Mouse (Mus musculus): ENCODE measurements around the gene Ncor1. TPM values are rescaled to one million over a fixed set of nuclear protein-coding genes. Genes with fewer than 3 reads are reported as not detected.
"Not testable (repeated sequence)": the region's sequence is repeated elsewhere in the genome, so short reads cannot be mapped to it uniquely, and the experiment has no call there.

Ncor1 gene
- polyA plus RNA-seq, 1 experiment from 2014 or later: 65.8 TPM

GRCm38 (mm10) chr11:62396405-62396804 is 61.9 kb downstream of the Ncor1 start:
- WGBS: 81% methylated on average over 2 of the region's 2 CpGs
- H3K9me3 ChIP-seq (ENCODE audit: control insufficient read depth, low read length): no peaks in the 10 kb centered on the region
- H3K4me2 ChIP-seq (ENCODE audit: low read depth, low read length): no peak overlapping the region
- no peak for ATAC-seq (ENCODE audit: low read depth)
- H3K27me3 ChIP-seq (ENCODE audit: control insufficient read depth, insufficient read depth, low read depth, low read length): no peaks in the 10 kb centered on the region
- H3K4me3 ChIP-seq (ENCODE audit: low read length): no peak overlapping the region
- H3K27ac ChIP-seq (ENCODE audit: low read length): no peak overlapping the region
- no peak overlapping the region for H3K9ac ChIP-seq (ENCODE audit: low read length)
- H3K36me3 ChIP-seq (ENCODE audit: control insufficient read depth, insufficient read depth, low read length): peaks cover 28% of the 10 kb centered on the region
- no peaks in the 10 kb centered on the region for H3K4me1 ChIP-seq (replicated peaks; ENCODE audit: control insufficient read depth, insufficient read depth, low read length)

- H3K36me3 ChIP-seq (ENCODE audit: control insufficient read depth, insufficient read depth, low read length): peaks cover 23% of the 10 kb centered on the region
- H3K9ac ChIP-seq (ENCODE audit: low read length): no peak overlapping the region
- WGBS: 93% methylated on average over 3 of the region's 3 CpGs
- no peaks in the 10 kb centered on the region for H3K4me1 ChIP-seq (replicated peaks; ENCODE audit: control insufficient read depth, insufficient read depth, low read length)
- H3K27ac ChIP-seq (ENCODE audit: low read length): no peak overlapping the region
- no peak overlapping the region for H3K4me2 ChIP-seq (ENCODE audit: low read depth, low read length)
- no peak for ATAC-seq (ENCODE audit: low read depth)
- no peaks in the 10 kb centered on the region for H3K9me3 ChIP-seq (ENCODE audit: control insufficient read depth, low read length)
- no peaks in the 10 kb centered on the region for H3K27me3 ChIP-seq (ENCODE audit: control insufficient read depth, insufficient read depth, low read depth, low read length)
- no peak overlapping the region for H3K4me3 ChIP-seq (ENCODE audit: low read length)
These were observed 70.0 kb downstream of the Ncor1 start for GRCm38 (mm10) chr11:62388331-62388679.

- H3K36me3 ChIP-seq (ENCODE audit: control insufficient read depth, insufficient read depth, low read length): peaks cover 21% of the 10 kb centered on the region
- H3K9ac ChIP-seq (ENCODE audit: low read length): no peak overlapping the region
- no peaks in the 10 kb centered on the region for H3K4me1 ChIP-seq (replicated peaks; ENCODE audit: control insufficient read depth, insufficient read depth, low read length)
- H3K4me3 ChIP-seq (ENCODE audit: low read length): no peak overlapping the region
- H3K9me3 ChIP-seq (ENCODE audit: control insufficient read depth, low read length): no peaks in the 10 kb centered on the region
- no peak overlapping the region for H3K27ac ChIP-seq (ENCODE audit: low read length)
- no peaks in the 10 kb centered on the region for H3K27me3 ChIP-seq (ENCODE audit: control insufficient read depth, insufficient read depth, low read depth, low read length)
- H3K4me2 ChIP-seq (ENCODE audit: low read depth, low read length): no peak overlapping the region
- no peak for ATAC-seq (ENCODE audit: low read depth)
- WGBS: 91% methylated on average over 10 of the region's 10 CpGs
These were observed 70.6 kb downstream of the Ncor1 start for GRCm38 (mm10) chr11:62387608-62388330.

DNA sequence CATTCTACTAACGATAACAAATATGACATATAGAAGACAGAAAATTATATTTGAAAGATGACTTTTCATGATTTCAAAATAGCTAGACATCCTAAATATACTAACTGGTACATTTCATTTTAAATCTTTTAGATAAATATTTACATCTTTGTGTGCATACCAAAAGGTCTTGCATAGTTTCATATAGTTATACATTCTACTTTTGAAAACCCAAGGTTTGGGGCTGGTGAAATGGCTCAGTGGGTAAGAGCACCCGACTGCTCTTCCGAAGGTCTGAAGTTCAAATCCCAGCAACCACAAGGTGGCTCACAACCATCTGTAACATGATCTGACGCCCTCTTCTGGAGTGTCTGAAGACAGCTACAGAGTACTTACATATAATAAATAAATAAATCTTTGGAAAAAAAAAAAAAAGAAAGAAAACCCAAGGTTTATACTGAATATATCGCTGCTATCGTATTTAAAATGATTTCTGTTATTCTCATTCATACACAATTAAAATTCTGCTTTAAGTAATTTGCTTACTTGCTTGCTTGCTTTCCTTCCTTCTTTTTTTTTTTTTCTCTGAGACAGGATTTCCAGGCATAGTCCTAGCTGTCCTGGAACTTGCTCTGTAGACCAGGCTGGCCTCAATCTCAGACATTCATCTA is 81.0 kb downstream of the Ncor1 start:
- peaks cover 28% of the 10 kb centered on the region for H3K36me3 ChIP-seq (ENCODE audit: control insufficient read depth, insufficient read depth, low read length)
- not testable (repeated sequence) for H3K27ac ChIP-seq (ENCODE audit: low read length); H3K4me2 ChIP-seq (ENCODE audit: low read depth, low read length); H3K4me1 ChIP-seq (replicated peaks; ENCODE audit: control insufficient read depth, insufficient read depth, low read length); H3K9me3 ChIP-seq (ENCODE audit: control insufficient read depth, low read length); ATAC-seq (ENCODE audit: low read depth); H3K4me3 ChIP-seq (ENCODE audit: low read length); H3K27me3 ChIP-seq (ENCODE audit: control insufficient read depth, insufficient read depth, low read depth, low read length); H3K9ac ChIP-seq (ENCODE audit: low read length)
- 77% methylated on average over 6 of the region's 6 CpGs for WGBS

- Histone ChIP-seq H3K9ac (ENCODE audit: low read length) (no peak overlapping the region), H3K27ac (ENCODE audit: low read length) (no peak overlapping the region), H3K9me3 (ENCODE audit: control insufficient read depth, low read length) (no peaks in the 10 kb centered on the region), H3K4me2 (ENCODE audit: low read depth, low read length) (no peak overlapping the region), H3K27me3 (ENCODE audit: control insufficient read depth, insufficient read depth, low read depth, low read length) (no peaks in the 10 kb centered on the region), H3K4me1 (replicated peaks; ENCODE audit: control insufficient read depth, insufficient read depth, low read length) (no peaks in the 10 kb centered on the region), H3K36me3 (ENCODE audit: control insufficient read depth, insufficient read depth, low read length) (peaks cover 27% of the 10 kb centered on the region), H3K4me3 (ENCODE audit: low read length) (no peak overlapping the region)
- WGBS: 88% methylated on average over 2 of the region's 2 CpGs
- ATAC-seq (ENCODE audit: low read depth): no peak
These were observed 86.6 kb downstream of the Ncor1 start for GRCm38 (mm10) chr11:62371776-62372175.

- ATAC-seq (ENCODE audit: low read depth): no peak
- Histone ChIP-seq H3K27me3 (ENCODE audit: control insufficient read depth, insufficient read depth, low read depth, low read length) (no peaks in the 10 kb centered on the region), H3K4me1 (replicated peaks; ENCODE audit: control insufficient read depth, insufficient read depth, low read length) (no peaks in the 10 kb centered on the region), H3K4me2 (ENCODE audit: low read depth, low read length) (no peak overlapping the region), H3K36me3 (ENCODE audit: control insufficient read depth, insufficient read depth, low read length) (peaks cover 31% of the 10 kb centered on the region), H3K4me3 (ENCODE audit: low read length) (no peak overlapping the region), H3K9ac (ENCODE audit: low read length) (no peak overlapping the region), H3K9me3 (ENCODE audit: control insufficient read depth, low read length) (no peaks in the 10 kb centered on the region), H3K27ac (ENCODE audit: low read length) (no peak overlapping the region)
These were observed 88.4 kb downstream of the Ncor1 start for GRCm38 (mm10) chr11:62369924-62370323.

DNA sequence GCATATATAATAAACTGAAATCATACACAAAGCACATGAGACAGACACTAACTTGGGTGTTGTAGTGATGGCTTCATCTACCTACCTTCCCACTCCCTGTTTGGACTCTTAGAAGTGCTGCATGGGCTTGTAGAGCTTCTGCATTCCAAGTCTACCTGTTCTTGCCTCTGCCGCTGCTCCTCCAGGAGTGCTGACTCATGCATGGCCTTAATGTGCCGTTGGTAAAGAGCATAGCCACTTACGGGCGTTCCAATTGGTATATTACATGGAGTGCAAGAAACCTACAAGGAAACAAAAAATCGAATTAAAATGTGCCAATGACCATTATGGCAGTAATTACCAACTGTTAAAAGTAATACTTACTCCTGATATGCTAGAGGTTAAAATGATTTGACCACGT is 91.5 kb downstream of the Ncor1 start:
- no peaks in the 10 kb centered on the region for H3K4me1 ChIP-seq (replicated peaks; ENCODE audit: control insufficient read depth, insufficient read depth, low read length)
- no peaks in the 10 kb centered on the region for H3K9me3 ChIP-seq (ENCODE audit: control insufficient read depth, low read length)
- H3K36me3 ChIP-seq (ENCODE audit: control insufficient read depth, insufficient read depth, low read length): peaks cover 19% of the 10 kb centered on the region
- H3K27ac ChIP-seq (ENCODE audit: low read length): no peak overlapping the region
- no peak overlapping the region for H3K4me2 ChIP-seq (ENCODE audit: low read depth, low read length)
- no peak overlapping the region for H3K4me3 ChIP-seq (ENCODE audit: low read length)
- no peak overlapping the region for H3K9ac ChIP-seq (ENCODE audit: low read length)
- no peaks in the 10 kb centered on the region for H3K27me3 ChIP-seq (ENCODE audit: control insufficient read depth, insufficient read depth, low read depth, low read length)
- 90% methylated on average over 6 of the region's 6 CpGs for WGBS
- no peak for ATAC-seq (ENCODE audit: low read depth)

- Histone ChIP-seq H3K4me3 (ENCODE audit: low read length) (no peak overlapping the region), H3K36me3 (ENCODE audit: control insufficient read depth, insufficient read depth, low read length) (peaks cover 27% of the 10 kb centered on the region; the same call in 1 of the 2 replicates), H3K4me1 (replicated peaks; ENCODE audit: control insufficient read depth, insufficient read depth, low read length) (no peaks in the 10 kb centered on the region), H3K4me2 (ENCODE audit: low read depth, low read length) (no peak overlapping the region), H3K9me3 (ENCODE audit: control insufficient read depth, low read length) (no peaks in the 10 kb centered on the region), H3K27me3 (ENCODE audit: control insufficient read depth, insufficient read depth, low read depth, low read length) (no peaks in the 10 kb centered on the region), H3K9ac (ENCODE audit: low read length) (no peak overlapping the region), H3K27ac (ENCODE audit: low read length) (no peak overlapping the region)
- ATAC-seq (ENCODE audit: low read depth): no peak
- 93% methylated on average over 2 of the region's 2 CpGs for WGBS
These were observed 103.1 kb downstream of the Ncor1 start for GRCm38 (mm10) chr11:62355216-62355615.

- Histone ChIP-seq H3K27me3 (ENCODE audit: control insufficient read depth, insufficient read depth, low read depth, low read length) (no peaks in the 10 kb centered on the region), H3K9ac (ENCODE audit: low read length) (no peak overlapping the region), H3K4me3 (ENCODE audit: low read length) (no peak overlapping the region), H3K36me3 (ENCODE audit: control insufficient read depth, insufficient read depth, low read length) (peaks cover 39% of the 10 kb centered on the region), H3K9me3 (ENCODE audit: control insufficient read depth, low read length) (no peaks in the 10 kb centered on the region), H3K4me1 (replicated peaks; ENCODE audit: control insufficient read depth, insufficient read depth, low read length) (no peaks in the 10 kb centered on the region), H3K4me2 (ENCODE audit: low read depth, low read length) (no peak overlapping the region), H3K27ac (ENCODE audit: low read length) (no peak overlapping the region)
- no peak for ATAC-seq (ENCODE audit: low read depth)
- 76% methylated on average over 4 of the region's 4 CpGs for WGBS
These were observed 106.4 kb downstream of the Ncor1 start for GRCm38 (mm10) chr11:62351948-62352347.

All from lung, embryonic 16.5 days (tissue).